Mouse (Mus musculus) embryonic facial prominence, embryonic 12.5 days (tissue): Measurements from ENCODE around the gene Tmem262. TPM values are rescaled to one million over a fixed set of nuclear protein-coding genes. Genes with fewer than 3 reads are reported as not detected.
A peak's percentile ranks its signal among the peaks of the same experiment; 100 is the strongest.
"Not testable (repeated sequence)": the region's sequence is repeated elsewhere in the genome, so short reads cannot be mapped to it uniquely, and the experiment has no call there.

ENCODE experiments used
- ATAC-seq: fragments of 200-750 bp; cut with Nextera tagmentation; 2 replicates; pipeline ENCODE4 v1.8.0; 2017; ENCODE audit not compliant: insufficient number of reproducible peaks, insufficient read depth, low FRiP score, low TSS enrichment
- H3K27ac ChIP-seq: fragments of 300-500 bp; sonication (generic); 2 replicates; pipeline ENCODE4 v1.5.1; 2016; ENCODE audit warnings: mild to moderate bottlenecking
- H3K27me3 ChIP-seq: fragments of 300-500 bp; sonication (generic); 2 replicates; pipeline ENCODE4 v1.6.1; 2016; ENCODE audit warnings: mild to moderate bottlenecking, moderate library complexity
- H3K36me3 ChIP-seq: fragments of 300-500 bp; sonication (generic); 2 replicates; pipeline ENCODE4 v1.6.1; 2016; ENCODE audit warnings: mild to moderate bottlenecking
- H3K4me1 ChIP-seq: fragments of 300-500 bp; sonication (generic); 2 replicates; pipeline ENCODE4 v1.6.1; 2016
- H3K4me2 ChIP-seq: fragments of 300-500 bp; sonication (generic); replicated peaks from 2 replicates; pipeline ENCODE4 v1.6.1; 2016; ENCODE audit warnings: mild to moderate bottlenecking, moderate library complexity
- H3K4me3 ChIP-seq: fragments of 300-500 bp; sonication (generic); 2 replicates; pipeline ENCODE4 v1.5.1; 2016; ENCODE audit warnings: mild to moderate bottlenecking
- H3K9ac ChIP-seq: fragments of 300-500 bp; sonication (generic); 2 replicates; pipeline ENCODE4 v1.6.1; 2016; ENCODE audit warnings: mild to moderate bottlenecking, moderate library complexity
- H3K9me3 ChIP-seq: fragments of 300-500 bp; sonication (generic); 2 replicates; pipeline ENCODE4 v1.6.1; 2016; ENCODE audit warnings: mild to moderate bottlenecking, moderate library complexity
- WGBS: fragments of 180-500 bp; shearing (Covaris S2); methylation state at CpG from one replicate; pipeline ENCODE4 v1.1.7; 2016; 5-methylcytosine and 5-hydroxymethylcytosine counted together
- polyA plus RNA-seq: library from polyadenylated mRNA; unstranded; fragments of >200 nt; fragmentation: Nextera tagmentation; extraction: Ambion mirVana; gene quantifications from 2 replicates; pipeline ENCODE4 v1.2.1, GENCODE M21; 2016

The Tmem262 gene
- not detected in 2 replicates for polyA plus RNA-seq

- H3K36me3 ChIP-seq = peaks cover 31% of the 10 kb centered on the region
- no peak within 1 kb of the TSS for H3K4me3 ChIP-seq
- H3K9me3 ChIP-seq = no peaks in the 10 kb centered on the region
- no peak for ATAC-seq
- H3K4me1 ChIP-seq = peaks cover 19% of the 10 kb centered on the region
- H3K9ac ChIP-seq = no peak within 1 kb of the TSS
- 91% methylated on average over 12 of the region's 12 CpGs for WGBS
- no peak within 1 kb of the TSS for H3K4me2 ChIP-seq
- H3K27ac ChIP-seq = no peak within 1 kb of the TSS
- no peaks in the 10 kb centered on the region for H3K27me3 ChIP-seq
These were observed at the start of gene Tmem262 for GRCm38 (mm10) chr19:6079983-6080480. TSS of gene Tmem262 (plus strand) at chr19:6080033.

- H3K36me3 ChIP-seq = no peaks in the 10 kb centered on the region
- no peaks in the 10 kb centered on the region for H3K4me1 ChIP-seq
- no peak overlapping the region for H3K4me2 ChIP-seq
- H3K4me3 ChIP-seq = no peak overlapping the region
- no peak overlapping the region for H3K27ac ChIP-seq
- H3K9me3 ChIP-seq = no peaks in the 10 kb centered on the region
- no peak overlapping the region for H3K9ac ChIP-seq
- 76% methylated on average over 14 of the region's 14 CpGs for WGBS
- ATAC-seq = no peak
- no peaks in the 10 kb centered on the region for H3K27me3 ChIP-seq
These were observed 49.1 kb upstream of the Tmem262 start for GRCm38 (mm10) chr19:6030520-6031280.

- H3K27me3 ChIP-seq = no peaks in the 10 kb centered on the region
- no peak overlapping the region for H3K4me3 ChIP-seq
- no peak overlapping the region for H3K4me2 ChIP-seq
- no peaks in the 10 kb centered on the region; the same call in 1 of the 2 replicates for H3K4me1 ChIP-seq
- no peaks in the 10 kb centered on the region for H3K36me3 ChIP-seq
- ATAC-seq = no peak
- H3K27ac ChIP-seq = no peak overlapping the region
- no peak overlapping the region for H3K9ac ChIP-seq
- H3K9me3 ChIP-seq = no peaks in the 10 kb centered on the region
- 62% methylated on average over 9 of the region's 9 CpGs for WGBS
These were observed 43.8 kb upstream of the Tmem262 start for GRCm38 (mm10) chr19:6035966-6036585.

- no peak for ATAC-seq
- H3K9ac ChIP-seq = no peak overlapping the region
- H3K4me3 ChIP-seq = no peak overlapping the region
- no peaks in the 10 kb centered on the region; the same call in 1 of the 2 replicates for H3K4me1 ChIP-seq
- H3K36me3 ChIP-seq = no peaks in the 10 kb centered on the region
- no peak overlapping the region for H3K27ac ChIP-seq
- no peaks in the 10 kb centered on the region for H3K9me3 ChIP-seq
- no peak overlapping the region for H3K4me2 ChIP-seq
- H3K27me3 ChIP-seq = no peaks in the 10 kb centered on the region
These were observed 42.1 kb upstream of the Tmem262 start for GRCm38 (mm10) chr19:6037695-6038094.

- H3K27ac ChIP-seq = no peak overlapping the region
- no peaks in the 10 kb centered on the region; the same call in 1 of the 2 replicates for H3K4me1 ChIP-seq
- WGBS = 84% methylated on average over 7 of the region's 7 CpGs
- H3K9ac ChIP-seq = no peak overlapping the region
- H3K4me3 ChIP-seq = no peak overlapping the region
- H3K9me3 ChIP-seq = no peaks in the 10 kb centered on the region
- no peaks in the 10 kb centered on the region for H3K36me3 ChIP-seq
- H3K27me3 ChIP-seq = no peaks in the 10 kb centered on the region
- no peak for ATAC-seq
- H3K4me2 ChIP-seq = no peak overlapping the region
These were observed 41.5 kb upstream of the Tmem262 start for GRCm38 (mm10) chr19:6038326-6038725.

GRCm38 (mm10) chr19:6040002-6040401 is 39.8 kb upstream of the Tmem262 start:
- no peaks in the 10 kb centered on the region for H3K27me3 ChIP-seq
- H3K27ac ChIP-seq = no peak overlapping the region
- H3K9ac ChIP-seq = no peak overlapping the region
- no peak overlapping the region for H3K4me2 ChIP-seq
- no peaks in the 10 kb centered on the region for H3K36me3 ChIP-seq
- ATAC-seq = no peak
- no peak overlapping the region for H3K4me3 ChIP-seq
- H3K9me3 ChIP-seq = no peaks in the 10 kb centered on the region
- no peaks in the 10 kb centered on the region; the same call in 1 of the 2 replicates for H3K4me1 ChIP-seq

GRCm38 (mm10) chr19:6042293-6042692 is 37.5 kb upstream of the Tmem262 start:
- ATAC-seq = no peak
- no peaks in the 10 kb centered on the region for H3K36me3 ChIP-seq
- no peak overlapping the region for H3K4me2 ChIP-seq
- H3K9me3 ChIP-seq = no peaks in the 10 kb centered on the region
- H3K9ac ChIP-seq = no peak overlapping the region
- H3K27ac ChIP-seq = no peak overlapping the region
- H3K27me3 ChIP-seq = no peaks in the 10 kb centered on the region
- 0 out of 2 replicates have a peak, but pooled peaks cover 4% of the 10 kb centered on the region for H3K4me1 ChIP-seq
- no peak overlapping the region for H3K4me3 ChIP-seq
- 83% methylated on average over 9 of the region's 9 CpGs for WGBS

- not testable (repeated sequence) for H3K4me3 ChIP-seq, H3K27me3 ChIP-seq, ATAC-seq, H3K36me3 ChIP-seq, H3K9me3 ChIP-seq, H3K9ac ChIP-seq, H3K4me2 ChIP-seq, H3K27ac ChIP-seq
- H3K4me1 ChIP-seq = peaks cover 17% of the 10 kb centered on the region
- WGBS = 63% methylated on average over 4 of the region's 4 CpGs
These were observed 35.7 kb upstream of the Tmem262 start for GRCm38 (mm10) chr19:6044102-6044501.

- H3K9ac ChIP-seq = peak overlapping the region; percentile 90
- peaks cover 17% of the 10 kb centered on the region for H3K4me1 ChIP-seq
- peaks cover 24% of the 10 kb centered on the region for H3K36me3 ChIP-seq
- peak overlapping the region; percentile 98 for H3K4me2 ChIP-seq
- H3K4me3 ChIP-seq = peak overlapping the region; percentile 80
- no peaks in the 10 kb centered on the region for H3K27me3 ChIP-seq
- peak; percentile 31; the same call in 1 of the 2 replicates for ATAC-seq
- peak overlapping the region; percentile 99 for H3K27ac ChIP-seq
- no peaks in the 10 kb centered on the region for H3K9me3 ChIP-seq
- 22% methylated on average over 20 of the region's 20 CpGs for WGBS
These were observed 34.2 kb upstream of the Tmem262 start for GRCm38 (mm10) chr19:6045366-6046293.

- Histone ChIP-seq H3K9me3 (no peaks in the 10 kb centered on the region), H3K27ac (peak within 1 kb of the TSS; percentile 99), H3K4me2 (peak within 1 kb of the TSS; percentile 98), H3K4me3 (peak within 1 kb of the TSS; percentile 80), H3K27me3 (no peaks in the 10 kb centered on the region), H3K9ac (peak within 1 kb of the TSS; percentile 90), H3K36me3 (peaks cover 33% of the 10 kb centered on the region), H3K4me1 (peaks cover 17% of the 10 kb centered on the region)
- ATAC-seq = peak; percentile 89
- WGBS = under 1% methylated on average over 65 of the region's 65 CpGs
These were observed 33.3 kb upstream of the Tmem262 start, which contains the start of gene Syvn1 for GRCm38 (mm10) chr19:6046294-6047153. TSS of gene Syvn1 (plus strand) at chr19:6046576.
